Mouse (Mus musculus): ENCODE data around the gene Vmac. TPM values are rescaled to one million over a fixed set of nuclear protein-coding genes. Genes with fewer than 3 reads are reported as not detected.

The Vmac gene
- polyA plus RNA-seq, 1 experiment from 2014 or later = 13.4 TPM

GRCm38 (mm10) chr17:56728117-56728516 lies 10.3 kb upstream of the Vmac start:
- TF ChIP-seq CTCF (IDR thresholded peaks at IDR 0.05; ENCODE audit: low read depth) = no peak; the same call in 1 of the 2 replicates
- 0 out of 2 replicates have a peak overlapping the region, but pooled peaks have one; percentile 3 for H3K9ac ChIP-seq (ENCODE audit: low read depth, low read length)
- no peak overlapping the region for H3K4me3 ChIP-seq (ENCODE audit: low read depth, low read length)

DNA sequence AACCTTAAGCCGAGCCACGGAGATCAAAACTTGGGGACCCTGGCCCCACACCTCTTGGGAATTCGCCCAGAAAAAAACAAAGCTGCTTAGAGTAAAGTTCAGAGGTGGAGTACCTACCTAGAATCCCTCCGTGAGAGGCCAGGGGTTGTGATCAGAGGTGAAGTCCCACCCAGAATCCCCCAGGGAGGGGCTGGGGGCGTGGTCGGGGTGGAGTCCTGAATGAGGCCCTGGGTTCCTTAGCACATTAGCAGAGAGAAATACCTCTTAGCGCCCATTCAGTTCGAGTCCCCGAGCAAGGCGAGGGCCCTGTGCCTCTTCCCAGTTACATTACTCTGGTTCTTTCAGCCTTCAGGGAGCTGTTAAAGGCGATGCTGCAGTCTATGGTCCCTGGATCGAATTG lies 9.8 kb upstream of the Vmac start:
- TF ChIP-seq CTCF (IDR thresholded peaks at IDR 0.05; ENCODE audit: low read depth) = no peak
- WGBS = 8% methylated on average over 12 of the region's 12 CpGs
- H3K27ac ChIP-seq (ENCODE audit: low read depth, low read length) = no peak overlapping the region
- peak overlapping the region; percentile 46 for H3K4me2 ChIP-seq (replicated peaks; ENCODE audit: low read depth)
- no peaks in the 10 kb centered on the region for H3K27me3 ChIP-seq (replicated peaks; ENCODE audit: control insufficient read depth, insufficient read depth, low read length)
- ATAC-seq = peak; percentile 24; the same call in 1 of the 2 replicates
- H3K9me3 ChIP-seq (ENCODE audit: control insufficient read depth) = no peaks in the 10 kb centered on the region
- H3K9ac ChIP-seq (ENCODE audit: low read depth, low read length) = 0 out of 2 replicates have a peak overlapping the region, but pooled peaks have one; percentile 3
- H3K36me3 ChIP-seq (ENCODE audit: control insufficient read depth, insufficient read depth) = peaks cover 13% of the 10 kb centered on the region
- peaks cover 9% of the 10 kb centered on the region for H3K4me1 ChIP-seq (replicated peaks; ENCODE audit: control insufficient read depth, insufficient read depth, low read length)
- H3K4me3 ChIP-seq (ENCODE audit: low read depth, low read length) = no peak overlapping the region

More at GRCm38 (mm10) chr17:56728117-56728516, 10.3 kb upstream of the Vmac start:
- Histone ChIP-seq H3K27me3 (replicated peaks; ENCODE audit: control insufficient read depth, insufficient read depth, low read length) (no peaks in the 10 kb centered on the region), H3K27ac (ENCODE audit: low read depth, low read length) (no peak overlapping the region), H3K4me2 (replicated peaks; ENCODE audit: low read depth) (peak overlapping the region; percentile 46), H3K4me1 (replicated peaks; ENCODE audit: control insufficient read depth, insufficient read depth, low read length) (peaks cover 9% of the 10 kb centered on the region), H3K9me3 (ENCODE audit: control insufficient read depth) (no peaks in the 10 kb centered on the region), H3K36me3 (ENCODE audit: control insufficient read depth, insufficient read depth) (peaks cover 8% of the 10 kb centered on the region)
- ATAC-seq = peak; percentile 21; the same call in 1 of the 2 replicates
- WGBS = 6% methylated on average over 12 of the region's 12 CpGs

GRCm38 (mm10) chr17:56727029-56727649 lies 9.3 kb upstream of the Vmac start:
- no peak overlapping the region for H3K27ac ChIP-seq (ENCODE audit: low read depth, low read length)
- no peak overlapping the region for H3K4me3 ChIP-seq (ENCODE audit: low read depth, low read length)
- no peak for TF ChIP-seq CTCF (IDR thresholded peaks at IDR 0.05; ENCODE audit: low read depth)
- no peaks in the 10 kb centered on the region for H3K27me3 ChIP-seq (replicated peaks; ENCODE audit: control insufficient read depth, insufficient read depth, low read length)
- H3K9me3 ChIP-seq (ENCODE audit: control insufficient read depth) = no peaks in the 10 kb centered on the region
- WGBS = 12% methylated on average over 7 of the region's 7 CpGs
- ATAC-seq = 0 out of 2 replicates have a peak, but pooled peaks have one; percentile 20
- H3K9ac ChIP-seq (ENCODE audit: low read depth, low read length) = 0 out of 2 replicates have a peak overlapping the region, but pooled peaks have one; percentile 3
- H3K4me2 ChIP-seq (replicated peaks; ENCODE audit: low read depth) = peak overlapping the region; percentile 46; the same call in 1 of the 2 replicates
- peaks cover 9% of the 10 kb centered on the region for H3K4me1 ChIP-seq (replicated peaks; ENCODE audit: control insufficient read depth, insufficient read depth, low read length)
- H3K36me3 ChIP-seq (ENCODE audit: control insufficient read depth, insufficient read depth) = peaks cover 18% of the 10 kb centered on the region

DNA sequence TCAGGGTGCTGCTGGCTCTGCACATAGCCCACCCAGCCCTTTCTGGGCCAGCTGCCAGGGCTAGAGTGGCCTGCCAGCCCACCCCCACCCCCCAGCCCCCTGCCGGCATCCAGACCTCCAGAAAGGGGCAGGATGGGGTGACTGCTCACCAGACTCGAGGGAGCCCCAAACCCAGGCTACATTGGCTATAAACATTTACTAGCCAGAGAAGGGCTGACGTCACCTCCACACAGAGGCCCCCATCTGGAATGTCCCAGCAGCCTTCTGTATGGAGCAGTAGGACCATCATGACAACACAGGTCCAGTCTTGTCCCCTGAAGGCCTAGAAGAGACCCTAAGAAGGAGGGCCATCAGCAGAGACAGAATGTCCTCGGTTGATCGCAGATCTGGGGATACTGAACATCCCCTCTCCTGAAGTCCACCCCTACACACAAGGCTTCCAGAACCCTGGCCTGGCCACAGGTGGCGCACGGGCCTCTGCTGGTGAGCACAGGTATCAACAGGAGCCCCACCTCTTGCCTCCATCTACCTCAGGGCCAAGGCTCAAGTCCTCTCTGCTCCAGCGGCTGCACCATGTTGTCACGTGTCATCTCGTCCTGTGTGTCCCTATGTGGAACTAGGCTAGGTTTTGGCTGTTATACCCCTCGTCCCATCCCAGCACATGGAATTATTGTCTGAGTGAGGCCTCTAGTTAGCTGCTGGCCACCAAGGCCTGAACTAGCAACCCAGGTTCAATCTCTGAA lies 5.8 kb upstream of the Vmac start:
- 67% methylated on average over 11 of the region's 11 CpGs for WGBS
- H3K9ac ChIP-seq (ENCODE audit: low read depth, low read length) = no peak overlapping the region

GRCm38 (mm10) chr17:56722441-56722840 lies 4.6 kb upstream of the Vmac start:
- no peak overlapping the region for H3K9ac ChIP-seq (ENCODE audit: low read depth, low read length)
- 47% methylated on average over 5 of the region's 5 CpGs for WGBS
- H3K27ac ChIP-seq (ENCODE audit: low read depth, low read length) = no peak overlapping the region
- H3K4me1 ChIP-seq (replicated peaks; ENCODE audit: control insufficient read depth, insufficient read depth, low read length) = peaks cover 3% of the 10 kb centered on the region; the same call in 1 of the 2 replicates
- H3K27me3 ChIP-seq (replicated peaks; ENCODE audit: control insufficient read depth, insufficient read depth, low read length) = no peaks in the 10 kb centered on the region
- no peak for ATAC-seq
- H3K36me3 ChIP-seq (ENCODE audit: control insufficient read depth, insufficient read depth) = peaks cover 32% of the 10 kb centered on the region
- no peak overlapping the region for H3K4me2 ChIP-seq (replicated peaks; ENCODE audit: low read depth)
- no peak for TF ChIP-seq CTCF (IDR thresholded peaks at IDR 0.05; ENCODE audit: low read depth)
- no peak overlapping the region for H3K4me3 ChIP-seq (ENCODE audit: low read depth, low read length)
- no peaks in the 10 kb centered on the region for H3K9me3 ChIP-seq (ENCODE audit: control insufficient read depth)

More for the DNA sequence above, 5.8 kb upstream of the Vmac start:
- no peak for ATAC-seq
- H3K36me3 ChIP-seq (ENCODE audit: control insufficient read depth, insufficient read depth) = peaks cover 32% of the 10 kb centered on the region
- peak; percentile 49 for TF ChIP-seq CTCF (IDR thresholded peaks at IDR 0.05; ENCODE audit: low read depth)
- no peak overlapping the region for H3K27ac ChIP-seq (ENCODE audit: low read depth, low read length)
- no peak overlapping the region for H3K4me3 ChIP-seq (ENCODE audit: low read depth, low read length)
- H3K4me2 ChIP-seq (replicated peaks; ENCODE audit: low read depth) = no peak overlapping the region
- peaks cover 9% of the 10 kb centered on the region for H3K4me1 ChIP-seq (replicated peaks; ENCODE audit: control insufficient read depth, insufficient read depth, low read length)
- H3K27me3 ChIP-seq (replicated peaks; ENCODE audit: control insufficient read depth, insufficient read depth, low read length) = no peaks in the 10 kb centered on the region
- no peaks in the 10 kb centered on the region for H3K9me3 ChIP-seq (ENCODE audit: control insufficient read depth)

GRCm38 (mm10) chr17:56716655-56717362 lies 1.0 kb downstream of the Vmac start:
- Histone ChIP-seq H3K27me3 (replicated peaks; ENCODE audit: control insufficient read depth, insufficient read depth, low read length) (no peaks in the 10 kb centered on the region), H3K4me2 (replicated peaks; ENCODE audit: low read depth) (peak overlapping the region; percentile 72), H3K4me3 (ENCODE audit: low read depth, low read length) (peak overlapping the region; percentile 89), H3K27ac (ENCODE audit: low read depth, low read length) (peak overlapping the region; percentile 76), H3K36me3 (ENCODE audit: control insufficient read depth, insufficient read depth) (peaks cover 23% of the 10 kb centered on the region), H3K9me3 (ENCODE audit: control insufficient read depth) (no peaks in the 10 kb centered on the region), H3K9ac (ENCODE audit: low read depth, low read length) (peak overlapping the region; percentile 95), H3K4me1 (replicated peaks; ENCODE audit: control insufficient read depth, insufficient read depth, low read length) (0 out of 2 replicates have a peak, but pooled peaks cover 4% of the 10 kb centered on the region)
- under 1% methylated on average over 53 of the region's 55 CpGs for WGBS
- ATAC-seq = peak; percentile 92
- no peak for TF ChIP-seq CTCF (IDR thresholded peaks at IDR 0.05; ENCODE audit: low read depth)
